Mouse (Mus musculus): ENCODE results near the gene Pik3cd. TPM values are rescaled to one million over a fixed set of nuclear protein-coding genes. Genes with fewer than 3 reads are reported as not detected.

Pik3cd gene
- polyA plus RNA-seq, 1 experiment from 2014 or later = 17.1 TPM

DNA sequence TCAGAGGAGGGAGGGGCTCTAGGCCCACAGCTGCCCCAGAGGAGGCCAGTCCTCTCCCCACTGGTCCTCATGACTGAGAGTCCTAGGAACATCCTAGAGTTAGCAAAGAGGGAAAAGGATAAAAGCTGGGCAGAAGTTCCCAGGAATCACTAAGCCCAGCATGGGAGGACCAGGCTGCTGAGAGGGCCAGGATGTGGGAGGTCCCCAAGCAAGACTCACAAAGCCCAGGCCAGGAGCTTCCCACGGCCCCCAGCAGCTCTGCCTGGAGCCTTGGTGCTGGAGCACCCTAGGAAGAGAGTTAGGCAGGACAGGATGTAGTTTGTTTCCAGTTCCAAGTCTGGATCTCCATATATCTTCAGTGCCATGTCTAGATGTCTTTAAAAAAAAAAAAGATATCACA lies 24.4 kb downstream of the Pik3cd start:
- Histone ChIP-seq H3K4me3 (no peak overlapping the region), H3K4me1 (replicated peaks) (peaks cover 17% of the 10 kb centered on the region), H3K9me3 (no peaks in the 10 kb centered on the region), H3K27ac (no peak overlapping the region), H3K36me3 (peaks cover 8% of the 10 kb centered on the region), H3K9ac (no peak overlapping the region), H3K27me3 (peaks cover 10% of the 10 kb centered on the region; the same call in 1 of the 2 replicates), H3K4me2 (no peak overlapping the region)
- no peak for ATAC-seq (ENCODE audit: low FRiP score)
- 43% methylated on average over 1 of the region's 1 CpGs for WGBS

DNA sequence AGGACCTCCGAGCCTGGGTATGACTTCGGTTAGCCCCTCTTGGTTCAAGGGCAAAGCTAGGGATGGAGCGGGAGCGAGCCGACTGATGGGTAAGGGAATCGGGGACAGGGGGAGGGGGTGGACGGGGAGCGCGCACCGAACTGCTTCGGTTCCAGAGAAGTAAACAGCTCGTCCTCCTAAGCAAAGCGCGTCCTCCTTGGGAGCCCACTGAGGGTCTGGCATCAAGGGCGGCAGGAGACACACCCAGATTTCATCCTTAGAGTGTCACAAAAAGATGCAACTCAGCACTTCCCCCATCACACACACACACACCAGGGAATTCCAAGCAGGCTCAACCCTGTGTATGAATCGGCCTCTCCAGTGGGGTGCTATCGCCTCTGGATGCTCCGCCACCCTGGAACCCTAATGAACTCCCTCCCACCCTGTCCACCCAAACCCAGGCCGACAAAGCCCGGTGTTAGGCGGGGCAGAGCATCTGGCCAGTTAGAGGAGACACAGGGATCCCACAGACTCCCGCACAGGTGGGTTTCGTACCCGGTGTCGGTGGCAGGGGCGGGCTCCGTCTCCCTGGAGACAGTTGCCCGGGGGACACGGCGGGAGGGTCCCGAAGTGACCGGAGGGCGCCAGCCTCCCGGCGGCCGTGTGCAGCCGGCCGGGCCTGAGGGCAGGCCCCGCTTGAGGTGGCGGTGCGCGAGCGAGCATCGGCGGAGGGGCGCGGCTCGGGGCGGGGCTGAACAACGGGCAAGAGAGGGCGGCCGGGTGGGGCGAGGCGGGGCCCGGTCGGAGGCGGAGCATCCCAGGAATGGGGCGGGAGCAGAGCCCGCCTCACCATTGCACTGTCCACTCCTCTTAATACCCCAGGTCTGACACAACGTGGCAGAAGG lies 26.8 kb downstream of the Pik3cd start:
- peak; percentile 91 for ATAC-seq (ENCODE audit: low FRiP score)
- peaks cover 17% of the 10 kb centered on the region for H3K4me1 ChIP-seq (replicated peaks)
- peak overlapping the region; percentile 73 for H3K4me3 ChIP-seq
- H3K9ac ChIP-seq = peak overlapping the region; percentile 86
- peaks cover 24% of the 10 kb centered on the region for H3K36me3 ChIP-seq
- H3K9me3 ChIP-seq = no peaks in the 10 kb centered on the region
- WGBS = under 1% methylated on average over 60 of the region's 60 CpGs
- H3K4me2 ChIP-seq = peak overlapping the region; percentile 79
- H3K27ac ChIP-seq = peak overlapping the region; percentile 87
- H3K27me3 ChIP-seq = peaks cover 10% of the 10 kb centered on the region; the same call in 1 of the 2 replicates

DNA sequence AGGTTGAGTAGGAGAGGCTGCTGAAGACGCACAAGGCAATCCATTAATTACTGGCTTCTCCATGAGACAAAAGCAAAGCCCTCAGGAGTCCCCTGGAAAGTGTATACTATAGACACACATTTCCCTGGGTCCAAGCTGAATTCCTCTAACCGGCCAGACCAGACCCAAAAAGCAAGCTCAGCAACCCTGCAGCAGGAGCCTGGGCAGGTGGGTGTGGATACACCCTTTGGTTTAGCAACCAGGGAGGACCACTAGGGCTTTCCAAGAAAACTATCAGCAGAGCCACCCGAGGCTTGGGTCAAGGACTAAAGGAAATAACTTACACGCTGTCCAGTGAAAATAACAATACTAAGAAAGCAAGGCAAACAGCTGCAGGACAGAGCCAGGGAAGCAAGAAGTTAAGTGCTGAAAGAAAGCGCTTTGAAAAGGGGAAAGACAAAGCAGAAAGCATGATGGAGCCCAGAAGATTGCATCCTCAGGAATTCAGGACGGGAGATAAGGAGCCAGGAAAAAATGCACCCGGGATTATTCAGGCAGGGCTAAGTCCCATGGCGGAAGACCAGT lies 27.5 kb downstream of the Pik3cd start:
- peak overlapping the region; percentile 87 for H3K27ac ChIP-seq
- no peak for ATAC-seq (ENCODE audit: low FRiP score)
- peak overlapping the region; percentile 79 for H3K4me2 ChIP-seq
- 6% methylated on average over 8 of the region's 8 CpGs for WGBS
- H3K9me3 ChIP-seq = no peaks in the 10 kb centered on the region
- peak overlapping the region; percentile 73 for H3K4me3 ChIP-seq
- H3K36me3 ChIP-seq = peaks cover 31% of the 10 kb centered on the region
- H3K4me1 ChIP-seq (replicated peaks) = peaks cover 17% of the 10 kb centered on the region
- H3K9ac ChIP-seq = peak overlapping the region; percentile 86
- H3K27me3 ChIP-seq = peaks cover 10% of the 10 kb centered on the region; the same call in 1 of the 2 replicates

DNA sequence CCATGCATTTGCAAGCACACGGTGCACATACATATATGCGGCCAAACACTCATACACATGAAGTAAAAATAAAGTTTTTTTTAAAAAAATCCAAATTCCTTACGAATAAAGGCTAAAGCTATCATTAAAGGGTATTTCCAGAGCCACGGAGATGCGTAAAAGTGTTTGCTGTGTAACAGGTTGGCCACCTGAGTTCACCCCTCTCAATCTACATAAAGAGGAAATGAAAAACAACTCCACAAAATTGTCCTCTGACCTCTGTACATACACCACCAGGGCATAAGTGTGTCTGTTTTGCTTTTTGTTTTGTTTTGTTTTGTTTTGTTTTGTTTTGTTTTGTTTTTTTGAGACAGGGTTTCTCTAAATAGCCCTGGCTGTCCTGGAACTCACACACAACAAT lies 29.6 kb downstream of the Pik3cd start:
- H3K4me2 ChIP-seq = no peak overlapping the region
- 93% methylated on average over 5 of the region's 5 CpGs for WGBS
- no peak overlapping the region for H3K27ac ChIP-seq
- peaks cover 17% of the 10 kb centered on the region for H3K4me1 ChIP-seq (replicated peaks)
- no peak overlapping the region for H3K9ac ChIP-seq
- no peaks in the 10 kb centered on the region for H3K9me3 ChIP-seq
- peaks cover 42% of the 10 kb centered on the region for H3K36me3 ChIP-seq
- peaks cover 10% of the 10 kb centered on the region; the same call in 1 of the 2 replicates for H3K27me3 ChIP-seq
- ATAC-seq (ENCODE audit: low FRiP score) = no peak
- H3K4me3 ChIP-seq = no peak overlapping the region

DNA sequence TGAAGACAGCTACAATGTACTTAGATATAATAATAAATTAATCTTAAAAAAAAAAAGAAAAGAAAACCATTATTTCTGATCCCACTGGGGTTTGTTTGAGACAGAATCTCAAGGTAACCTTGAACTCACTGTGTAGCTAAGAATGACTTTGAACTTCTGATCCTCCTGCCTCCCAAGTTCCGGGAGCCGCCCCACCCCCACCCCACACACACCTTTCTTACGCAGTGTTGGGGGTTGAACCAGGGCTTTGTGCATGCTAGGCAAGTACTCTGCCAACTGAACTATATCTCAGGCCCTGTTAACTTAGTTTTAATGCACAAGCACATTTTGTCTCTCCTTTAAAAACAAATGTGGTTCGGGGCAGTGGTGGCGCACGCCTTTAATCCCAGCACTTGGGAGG lies 31.2 kb downstream of the Pik3cd start:
- H3K27me3 ChIP-seq = peaks cover 10% of the 10 kb centered on the region; the same call in 1 of the 2 replicates
- H3K9ac ChIP-seq = no peak overlapping the region
- H3K4me2 ChIP-seq = no peak overlapping the region
- no peak overlapping the region for H3K27ac ChIP-seq
- no peak for ATAC-seq (ENCODE audit: low FRiP score)
- H3K4me3 ChIP-seq = no peak overlapping the region
- H3K36me3 ChIP-seq = peaks cover 46% of the 10 kb centered on the region
- peaks cover 12% of the 10 kb centered on the region for H3K4me1 ChIP-seq (replicated peaks)
- H3K9me3 ChIP-seq = no peaks in the 10 kb centered on the region
- WGBS = 97% methylated on average over 6 of the region's 6 CpGs

DNA sequence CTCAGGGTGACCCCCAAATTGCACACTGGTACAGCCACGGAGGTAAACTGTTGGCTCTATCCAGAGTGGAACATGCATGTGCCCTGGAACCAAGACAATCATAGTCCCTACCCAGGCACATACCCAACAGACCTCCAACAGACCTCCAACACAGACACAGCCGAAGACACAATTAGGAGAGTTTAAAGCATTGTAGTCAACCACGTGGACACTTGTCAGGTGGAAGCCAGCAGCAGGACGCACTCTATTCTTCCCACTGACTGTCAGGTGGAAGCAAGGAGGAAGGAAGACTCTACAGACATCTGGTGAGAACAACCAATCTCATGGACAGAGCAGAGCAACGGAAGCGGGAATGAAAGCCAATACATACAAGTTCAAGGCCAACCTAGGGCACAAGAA lies 36.7 kb downstream of the Pik3cd start:
- 91% methylated on average over 6 of the region's 6 CpGs for WGBS
- Histone ChIP-seq H3K4me2 (no peak overlapping the region), H3K27me3 (no peaks in the 10 kb centered on the region), H3K9me3 (no peaks in the 10 kb centered on the region), H3K4me3 (no peak overlapping the region), H3K36me3 (peaks cover 42% of the 10 kb centered on the region), H3K4me1 (replicated peaks) (no peaks in the 10 kb centered on the region), H3K9ac (no peak overlapping the region), H3K27ac (no peak overlapping the region)
- no peak for ATAC-seq (ENCODE audit: low FRiP score)

DNA sequence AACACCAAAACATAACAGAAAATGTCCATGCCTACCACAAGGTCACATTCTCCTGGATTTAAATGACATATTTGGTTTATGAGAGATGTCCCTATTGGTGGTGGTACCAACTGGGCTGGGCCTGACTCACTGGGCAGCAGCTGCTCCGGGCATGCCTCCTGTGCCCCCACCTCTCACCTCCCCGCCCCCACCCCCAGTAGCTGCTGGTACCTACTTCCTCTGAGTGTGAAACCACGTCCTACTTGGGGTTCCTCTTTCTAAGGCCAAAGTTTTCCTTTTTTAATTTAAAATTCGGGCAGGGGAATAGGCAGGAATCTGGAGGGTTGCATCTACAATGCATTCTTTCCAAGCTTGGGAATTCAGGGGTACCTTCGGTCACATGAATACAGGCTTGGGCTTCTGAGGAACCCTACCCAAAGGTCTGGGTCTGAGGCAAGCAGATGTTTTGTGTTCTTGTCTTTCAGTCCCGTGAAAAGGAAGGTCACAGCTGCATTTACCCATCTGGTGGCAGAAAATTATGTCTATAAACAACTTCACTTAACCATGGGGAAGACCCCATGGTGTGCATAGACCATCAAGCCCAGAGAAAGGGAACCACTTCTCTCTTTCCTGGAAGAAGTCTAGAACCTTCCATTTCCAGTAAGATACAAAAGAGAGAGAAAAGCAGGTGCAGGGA lies 37.2 kb downstream of the Pik3cd start:
- no peaks in the 10 kb centered on the region for H3K27me3 ChIP-seq
- no peaks in the 10 kb centered on the region for H3K9me3 ChIP-seq
- H3K4me1 ChIP-seq (replicated peaks) = no peaks in the 10 kb centered on the region
- H3K36me3 ChIP-seq = peaks cover 38% of the 10 kb centered on the region
- no peak overlapping the region for H3K27ac ChIP-seq
- no peak overlapping the region for H3K9ac ChIP-seq
- 77% methylated on average over 6 of the region's 6 CpGs for WGBS
- no peak overlapping the region for H3K4me3 ChIP-seq
- no peak overlapping the region for H3K4me2 ChIP-seq
- no peak for ATAC-seq (ENCODE audit: low FRiP score)

DNA sequence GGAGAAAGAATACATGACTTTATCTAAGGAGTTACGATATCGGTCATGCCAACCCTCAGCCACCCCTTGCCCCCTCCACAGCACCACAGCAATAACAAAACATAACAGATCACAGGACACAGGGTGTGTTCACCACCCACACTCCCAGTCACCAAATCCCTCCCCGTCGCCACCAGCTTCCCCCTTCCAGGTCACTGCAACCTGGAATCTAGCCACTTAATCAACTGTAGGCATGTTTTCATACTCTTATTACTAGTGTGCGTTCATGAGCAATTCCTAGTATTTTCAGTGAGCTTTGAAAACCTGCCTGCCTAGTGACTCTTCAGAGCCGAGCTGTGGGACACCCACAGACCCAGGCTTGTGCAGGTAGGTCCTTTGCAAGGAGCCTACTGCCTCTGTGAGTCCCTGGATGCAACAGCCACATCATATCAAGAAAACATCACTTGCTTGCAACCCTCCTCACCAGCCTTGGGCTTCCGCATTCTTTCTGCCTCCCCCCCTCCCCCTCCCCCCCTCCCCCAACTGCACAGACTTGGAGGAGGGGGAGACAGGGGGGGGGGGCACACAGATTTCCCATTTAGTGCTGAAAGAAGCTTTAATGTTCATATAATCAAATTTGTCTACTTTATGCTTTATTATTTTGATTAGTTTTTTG lies 38.4 kb downstream of the Pik3cd start:
- no peaks in the 10 kb centered on the region for H3K4me1 ChIP-seq (replicated peaks)
- H3K4me3 ChIP-seq = no peak overlapping the region
- no peaks in the 10 kb centered on the region for H3K27me3 ChIP-seq
- no peak overlapping the region for H3K27ac ChIP-seq
- H3K9ac ChIP-seq = no peak overlapping the region
- 86% methylated on average over 7 of the region's 7 CpGs for WGBS
- no peak for ATAC-seq (ENCODE audit: low FRiP score)
- no peaks in the 10 kb centered on the region for H3K9me3 ChIP-seq
- H3K36me3 ChIP-seq = peaks cover 37% of the 10 kb centered on the region
- H3K4me2 ChIP-seq = no peak overlapping the region

DNA sequence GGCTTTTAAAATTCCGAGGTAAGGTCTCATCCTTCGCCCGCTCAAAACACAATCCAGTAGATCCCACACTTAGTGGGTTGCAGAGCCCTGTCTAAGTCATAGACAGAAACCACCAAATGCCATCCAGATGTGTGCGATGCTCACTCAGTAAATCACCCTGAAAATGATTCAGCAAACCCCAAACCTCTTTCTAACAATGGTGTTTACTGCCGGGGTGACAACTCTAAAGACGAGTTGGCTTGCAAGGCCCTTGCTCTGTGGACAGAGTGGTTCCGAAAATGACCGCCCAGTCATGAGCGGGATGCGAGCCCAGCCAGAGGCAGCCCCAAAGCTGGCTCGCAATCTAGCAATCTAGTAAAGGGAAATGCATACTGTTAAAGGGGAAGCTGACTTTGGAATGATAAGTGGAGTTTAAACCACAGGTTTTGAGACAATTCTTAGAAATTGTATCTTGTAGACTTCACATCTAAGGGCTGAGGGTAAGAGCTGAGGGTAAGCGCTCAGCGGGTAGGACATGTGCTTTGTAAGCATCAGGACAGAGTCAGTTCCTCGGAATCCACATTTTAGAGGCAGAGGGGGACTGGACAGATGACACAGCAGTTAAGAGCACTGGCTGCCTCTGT lies 40.3 kb downstream of the Pik3cd start:
- Histone ChIP-seq H3K9me3 (no peaks in the 10 kb centered on the region), H3K9ac (no peak overlapping the region), H3K4me2 (no peak overlapping the region), H3K4me3 (no peak overlapping the region), H3K4me1 (replicated peaks) (no peaks in the 10 kb centered on the region), H3K36me3 (peaks cover 50% of the 10 kb centered on the region), H3K27me3 (no peaks in the 10 kb centered on the region), H3K27ac (no peak overlapping the region)
- ATAC-seq (ENCODE audit: low FRiP score) = no peak
- whole genome bisulfite sequencing = 90% methylated on average over 14 of the region's 14 CpGs

DNA sequence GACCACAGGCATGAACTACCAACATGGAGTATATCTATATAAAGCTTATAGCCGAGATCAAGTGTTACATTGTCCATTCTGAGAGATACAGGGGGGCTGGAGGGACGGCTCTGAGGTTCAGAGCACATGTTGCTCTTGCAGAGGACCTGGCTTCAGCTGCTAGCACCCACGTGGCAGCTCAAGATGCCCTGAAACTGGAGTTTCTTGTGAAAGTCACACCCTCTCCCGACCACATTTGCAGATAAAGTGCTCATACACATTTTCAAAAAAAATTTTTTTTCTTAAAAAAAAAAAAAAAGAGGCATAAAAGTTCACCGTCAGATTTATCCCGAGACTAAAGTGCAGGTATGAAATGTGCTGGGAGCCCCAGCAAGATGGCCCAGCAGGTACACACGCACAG lies 41.8 kb downstream of the Pik3cd start:
- H3K9ac ChIP-seq = no peak overlapping the region
- H3K4me3 ChIP-seq = no peak overlapping the region
- ATAC-seq (ENCODE audit: low FRiP score) = no peak
- no peak overlapping the region for H3K4me2 ChIP-seq
- H3K4me1 ChIP-seq (replicated peaks) = no peaks in the 10 kb centered on the region
- 89% methylated on average over 7 of the region's 7 CpGs for WGBS
- H3K9me3 ChIP-seq = no peaks in the 10 kb centered on the region
- peaks cover 64% of the 10 kb centered on the region for H3K36me3 ChIP-seq
- H3K27me3 ChIP-seq = no peaks in the 10 kb centered on the region
- no peak overlapping the region for H3K27ac ChIP-seq

DNA sequence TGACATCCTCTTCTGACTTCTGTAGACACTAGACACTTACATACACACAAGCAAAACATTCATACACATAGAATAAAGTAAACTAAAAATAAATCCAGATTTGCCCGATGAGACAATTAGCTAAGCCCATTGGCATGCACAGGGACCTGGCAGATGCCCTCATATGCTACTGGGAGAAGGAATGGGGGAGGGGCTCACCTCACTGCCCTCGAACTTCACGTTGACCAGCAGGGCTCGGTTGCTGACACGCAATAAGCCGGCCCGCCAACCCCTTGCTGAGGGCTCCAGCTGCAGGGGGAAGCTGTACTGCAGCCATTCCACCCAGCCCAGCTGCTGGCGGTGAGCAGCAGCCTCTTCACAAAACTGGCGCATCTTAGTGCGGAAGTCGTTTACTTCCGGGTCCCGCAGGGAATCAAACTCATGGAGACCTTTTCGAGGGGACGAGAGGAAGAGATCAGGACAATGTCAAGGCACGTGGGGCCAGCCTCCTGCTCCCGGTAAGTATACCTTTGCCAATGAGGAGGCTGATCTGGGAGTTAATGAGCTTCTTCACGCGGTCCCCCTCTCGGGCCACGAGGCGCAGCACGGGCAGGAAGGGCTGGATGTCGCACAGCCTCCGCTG lies 42.8 kb downstream of the Pik3cd start:
- H3K9ac ChIP-seq = no peak overlapping the region
- no peaks in the 10 kb centered on the region for H3K4me1 ChIP-seq (replicated peaks)
- no peak overlapping the region for H3K4me2 ChIP-seq
- WGBS = 75% methylated on average over 25 of the region's 25 CpGs
- H3K36me3 ChIP-seq = peaks cover 74% of the 10 kb centered on the region
- ATAC-seq (ENCODE audit: low FRiP score) = no peak
- H3K27me3 ChIP-seq = no peaks in the 10 kb centered on the region
- H3K4me3 ChIP-seq = no peak overlapping the region
- H3K9me3 ChIP-seq = no peaks in the 10 kb centered on the region
- H3K27ac ChIP-seq = no peak overlapping the region
